Mouse (Mus musculus) kidney, adult 2 months (tissue): ENCODE results near the gene A830031A19Rik. TPM values are rescaled to one million over a fixed set of nuclear protein-coding genes. Genes with fewer than 3 reads are reported as not detected.

Experiments used
- DNase-seq: peaks from one replicate; pipeline ENCODE4 v3.0.0; 2021
- H3K27ac ChIP-seq: fragments of 200-500 bp; 2 replicates; pipeline ENCODE4 v1.5.1; 2012; ENCODE audit warnings: low read depth, low read length, control low read depth, inconsistent platforms; ENCODE audit not compliant: insufficient read depth
- H3K27me3 ChIP-seq: fragments of 200-500 bp; replicated peaks from 2 replicates; pipeline ENCODE4 v1.6.1; 2012; ENCODE audit warnings: mild to moderate bottlenecking, moderate library complexity, low read length, inconsistent platforms; ENCODE audit not compliant: control insufficient read depth, insufficient read depth
- H3K36me3 ChIP-seq: fragments of 200-500 bp; 2 replicates; pipeline ENCODE4 v1.6.1; 2012; ENCODE audit warnings: mild to moderate bottlenecking, moderate library complexity, low read length, inconsistent platforms; ENCODE audit not compliant: control insufficient read depth, insufficient read depth
- H3K4me1 ChIP-seq: fragments of 200-500 bp; 2 replicates; pipeline ENCODE4 v1.6.1; 2011; ENCODE audit warnings: low read length; ENCODE audit not compliant: control insufficient read depth, insufficient read depth
- H3K4me3 ChIP-seq: fragments of 200-500 bp; 2 replicates; pipeline ENCODE4 v1.5.1; 2011; ENCODE audit warnings: mild to moderate bottlenecking, low read depth, low read length, control low read depth; ENCODE audit not compliant: insufficient read depth
- CTCF ChIP-seq: fragments of 200-500 bp; conservative IDR thresholded peaks from 2 replicates; pipeline ENCODE4 v1.5.1; 2011; ENCODE audit warnings: low read depth, mild to moderate bottlenecking, control low read depth, low read length, moderate library complexity, mixed read lengths; ENCODE audit not compliant: insufficient read depth, insufficient read length
- POLR2A ChIP-seq: fragments of 200-500 bp; IDR thresholded peaks from one replicate; pipeline ENCODE4 v1.6.1; 2011; ENCODE audit warnings: low read depth, low read length, control low read depth
- WGBS: fragments of 180-500 bp; shearing (Covaris S2); methylation state at CpG from one replicate; pipeline ENCODE4 v1.1.7; 2018; 5-methylcytosine and 5-hydroxymethylcytosine counted together
- polyA plus RNA-seq: library from polyadenylated mRNA; depleted of rRNA; stranded (reverse); fragments of >200 nt; gene quantifications from 2 replicates; pipeline ENCODE4 v1.2.3, GENCODE M21; 2012

Gene A830031A19Rik
- polyA plus RNA-seq, 1 experiment = not detected

DNA sequence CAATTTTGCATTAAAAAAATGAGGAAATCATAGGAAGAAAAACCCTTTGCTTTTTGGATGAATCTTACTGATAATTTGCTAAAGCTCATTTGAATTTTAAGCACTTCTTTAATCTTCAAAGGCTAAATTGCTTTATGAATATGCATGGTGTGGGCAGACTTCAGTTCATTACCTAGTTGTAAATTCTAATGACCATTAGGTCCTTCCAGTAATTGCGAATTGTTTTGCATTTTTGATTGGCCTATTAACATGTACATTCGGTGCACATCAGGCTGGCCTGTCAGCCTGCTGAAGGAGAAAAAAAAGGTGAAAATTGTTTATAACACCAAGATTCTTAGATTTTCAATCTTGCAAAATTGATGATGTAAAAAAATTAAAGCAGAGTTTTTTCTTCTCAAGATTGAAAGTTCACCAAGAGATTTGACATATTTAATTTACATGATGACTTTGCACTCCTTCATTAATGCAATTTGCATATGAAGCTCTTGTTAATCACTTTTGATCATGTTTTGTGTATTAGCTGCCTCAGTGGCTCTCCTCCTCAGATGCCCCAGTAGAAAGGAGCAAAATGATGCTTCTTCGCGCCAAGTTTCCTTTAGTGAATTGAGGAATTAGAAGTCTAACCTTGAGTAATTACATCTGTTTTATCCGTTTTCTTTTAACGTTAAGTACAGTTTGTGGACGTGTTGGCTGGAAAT lies 21.0 kb upstream of the A830031A19Rik start:
- no peaks in the 10 kb centered on the region for H3K4me1 ChIP-seq
- 58% methylated on average over 7 of the region's 7 CpGs for WGBS
- no peak for DNase-seq
- H3K4me3 ChIP-seq = no peak overlapping the region
- no peak for TF ChIP-seq CTCF
- no peak for TF ChIP-seq POLR2A
- no peaks in the 10 kb centered on the region for H3K36me3 ChIP-seq
- H3K27me3 ChIP-seq = peaks cover 1% of the 10 kb centered on the region; the same call in 1 of the 2 replicates
- H3K27ac ChIP-seq = no peak overlapping the region

DNA sequence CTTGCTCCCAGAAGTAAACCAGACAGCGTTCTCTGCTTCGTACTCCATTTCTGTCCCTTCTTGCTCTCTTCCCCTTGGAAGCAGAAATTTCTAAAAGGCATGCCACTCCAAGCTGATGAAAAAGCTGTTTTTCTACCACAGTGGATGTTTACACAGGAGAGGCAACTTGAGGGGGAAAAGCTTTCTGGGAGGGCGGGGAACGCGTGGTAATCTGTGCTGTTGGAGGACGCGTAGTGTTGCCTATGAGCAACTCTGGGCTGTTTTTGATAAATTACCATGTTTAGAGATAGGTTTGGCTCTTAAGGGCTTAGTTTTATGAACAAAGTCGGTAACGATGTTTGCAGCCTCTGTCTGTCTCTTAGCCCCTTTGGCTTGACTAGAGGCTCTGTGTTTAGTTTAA lies 20.4 kb upstream of the A830031A19Rik start:
- Histone ChIP-seq H3K27ac (no peak overlapping the region), H3K4me3 (no peak overlapping the region), H3K27me3 (peaks cover 1% of the 10 kb centered on the region; the same call in 1 of the 2 replicates), H3K36me3 (no peaks in the 10 kb centered on the region), H3K4me1 (no peaks in the 10 kb centered on the region)
- DNase-seq = no peak
- TF ChIP-seq POLR2A (no peak), CTCF (no peak)
- WGBS = 52% methylated on average over 9 of the region's 9 CpGs

DNA sequence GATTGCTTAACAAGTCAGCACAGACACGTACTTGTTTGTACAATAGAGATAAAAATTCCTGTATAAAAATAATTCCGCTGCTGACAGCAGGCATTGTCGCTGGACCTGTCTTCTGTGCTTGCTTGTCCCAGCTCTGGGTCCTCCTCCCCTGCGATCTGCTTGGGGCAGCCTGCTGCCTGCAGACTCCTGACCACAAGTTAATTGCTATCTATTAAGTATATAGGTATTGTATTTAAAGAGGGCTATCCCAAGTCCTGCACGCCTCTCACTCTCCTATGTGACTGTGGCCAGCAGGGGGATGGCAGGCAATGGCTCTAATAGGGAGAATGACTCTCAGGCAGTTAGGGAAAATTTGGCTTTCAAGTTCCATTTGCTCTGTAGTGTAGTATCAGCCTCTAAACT lies 19.2 kb upstream of the A830031A19Rik start:
- no peak for DNase-seq
- 57% methylated on average over 5 of the region's 5 CpGs for WGBS
- TF ChIP-seq CTCF = no peak
- peaks cover 1% of the 10 kb centered on the region; the same call in 1 of the 2 replicates for H3K27me3 ChIP-seq
- H3K4me3 ChIP-seq = no peak overlapping the region
- H3K4me1 ChIP-seq = no peaks in the 10 kb centered on the region
- H3K27ac ChIP-seq = no peak overlapping the region
- no peaks in the 10 kb centered on the region for H3K36me3 ChIP-seq

DNA sequence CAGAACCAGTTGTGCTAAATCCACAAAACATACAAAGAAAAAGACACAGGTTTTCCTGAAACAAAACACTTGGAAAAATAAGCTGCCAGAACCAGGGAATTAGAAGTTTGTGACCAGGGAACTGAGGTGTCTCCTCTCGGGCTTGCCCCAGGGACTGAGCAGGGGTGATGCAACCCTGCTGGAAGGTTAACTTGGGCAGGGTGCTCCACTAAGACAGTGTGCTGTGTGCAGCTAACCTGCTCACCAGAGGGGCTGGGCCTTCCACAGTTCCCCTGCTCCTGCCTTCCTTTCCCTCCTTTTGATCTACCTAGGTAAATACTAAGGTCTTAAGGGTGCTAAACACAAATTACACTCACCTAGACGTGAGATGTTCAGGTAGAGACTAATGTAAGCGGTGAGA lies 17.8 kb upstream of the A830031A19Rik start:
- Histone ChIP-seq H3K27me3 (peaks cover 3% of the 10 kb centered on the region; the same call in 1 of the 2 replicates), H3K4me3 (no peak overlapping the region), H3K36me3 (no peaks in the 10 kb centered on the region), H3K4me1 (no peaks in the 10 kb centered on the region), H3K27ac (no peak overlapping the region)
- no peak for DNase-seq
- TF ChIP-seq POLR2A (no peak), CTCF (no peak)
- 65% methylated on average over 3 of the region's 3 CpGs for WGBS

DNA sequence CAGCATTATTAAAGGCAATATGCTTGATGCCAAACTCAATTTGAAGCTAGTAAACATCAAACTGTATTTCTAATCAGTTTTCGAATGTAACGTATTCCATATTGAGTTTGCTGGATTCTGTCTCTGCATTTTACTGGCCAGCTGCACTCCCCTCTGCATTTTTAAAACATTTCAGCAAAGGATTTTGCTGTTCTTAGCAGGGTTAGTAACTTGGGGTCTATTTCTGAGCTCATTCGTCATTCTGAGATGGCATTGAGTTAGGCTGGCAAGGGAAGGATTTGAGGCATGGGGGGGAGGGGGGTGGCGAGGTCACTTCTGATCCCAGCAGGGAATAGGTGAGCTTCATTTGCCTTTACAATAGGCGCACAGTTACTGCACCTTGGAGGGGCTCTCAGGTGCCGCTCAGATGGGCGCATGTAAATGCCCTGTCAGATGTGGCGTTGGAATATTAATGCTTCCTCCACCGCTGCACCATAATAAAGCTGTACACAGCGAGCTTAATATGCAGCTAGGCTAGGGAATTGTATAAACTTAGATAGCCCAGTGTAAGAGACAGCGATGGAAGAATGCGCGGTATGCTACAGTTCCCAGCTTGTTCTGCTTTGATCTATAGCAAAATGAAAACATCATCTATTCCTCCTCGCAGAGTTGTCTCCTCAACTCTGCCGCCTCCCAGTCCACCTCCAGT lies 16.7 kb upstream of the A830031A19Rik start:
- DNase-seq = no peak
- H3K27ac ChIP-seq = no peak overlapping the region
- WGBS = 43% methylated on average over 15 of the region's 15 CpGs
- peaks cover 3% of the 10 kb centered on the region; the same call in 1 of the 2 replicates for H3K27me3 ChIP-seq
- H3K4me1 ChIP-seq = no peaks in the 10 kb centered on the region
- TF ChIP-seq CTCF (no peak), POLR2A (no peak)
- no peaks in the 10 kb centered on the region for H3K36me3 ChIP-seq
- no peak overlapping the region for H3K4me3 ChIP-seq

DNA sequence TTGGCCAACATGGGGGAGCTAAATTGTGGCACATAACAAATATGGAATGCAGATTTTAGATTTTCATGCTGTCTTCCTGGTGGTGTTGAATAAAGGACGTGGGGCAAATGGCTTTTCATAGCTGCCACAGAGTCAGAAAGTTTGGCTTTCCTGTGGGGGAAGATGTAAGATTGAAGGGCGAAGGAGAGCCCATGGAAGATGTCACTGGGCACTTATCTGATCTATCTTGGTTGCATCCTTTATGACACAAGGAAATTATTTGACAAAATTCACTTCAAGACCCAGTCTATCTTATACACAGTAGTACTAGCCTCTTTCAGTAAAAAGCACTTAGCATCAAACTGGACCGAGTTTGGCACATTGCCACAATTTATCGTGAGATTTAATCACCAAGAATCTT lies 15.6 kb upstream of the A830031A19Rik start:
- WGBS = 81% methylated on average over 4 of the region's 4 CpGs
- H3K27me3 ChIP-seq = peaks cover 3% of the 10 kb centered on the region; the same call in 1 of the 2 replicates
- no peak for DNase-seq

DNA sequence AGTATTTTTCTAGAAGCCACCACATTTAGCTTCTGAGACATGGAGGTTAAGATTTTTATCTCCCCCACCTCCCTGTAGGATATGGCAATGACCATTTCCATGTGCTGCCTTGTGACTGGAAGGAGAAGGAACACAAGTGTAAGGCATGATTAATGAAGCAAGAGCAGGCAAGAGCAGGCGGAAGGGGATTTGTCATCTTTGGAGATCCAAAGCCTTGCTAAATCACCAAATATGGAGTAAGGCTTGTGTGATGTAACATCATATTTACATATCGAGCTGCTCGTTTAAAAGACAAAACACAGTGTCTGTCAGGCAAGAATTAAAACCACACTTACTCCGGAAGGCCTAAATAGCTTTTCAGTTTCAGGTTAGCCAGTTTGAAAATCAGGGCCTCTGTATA lies 12.2 kb upstream of the A830031A19Rik start:
- 62% methylated on average over 4 of the region's 4 CpGs for WGBS
- DNase-seq = no peak
- no peak overlapping the region for H3K27ac ChIP-seq
- H3K36me3 ChIP-seq = no peaks in the 10 kb centered on the region
- no peak for TF ChIP-seq CTCF
- no peak for TF ChIP-seq POLR2A
- no peaks in the 10 kb centered on the region for H3K4me1 ChIP-seq
- H3K4me3 ChIP-seq = no peak overlapping the region
- peaks cover 3% of the 10 kb centered on the region; the same call in 1 of the 2 replicates for H3K27me3 ChIP-seq

More for the DNA sequence above, 15.6 kb upstream of the A830031A19Rik start:
- Histone ChIP-seq H3K27ac (no peak overlapping the region), H3K4me3 (no peak overlapping the region), H3K36me3 (no peaks in the 10 kb centered on the region), H3K4me1 (no peaks in the 10 kb centered on the region)
- TF ChIP-seq POLR2A = no peak
- no peak for TF ChIP-seq CTCF
